Mouse (Mus musculus): ENCODE results near the gene Pik3cb.

Gene Pik3cb

GRCm38 (mm10) chr9:99146855-99147735, 6.7 kb upstream of the Pik3cb start:
- no peak for DNase-seq (ENCODE audit: low read depth)

GRCm38 (mm10) chr9:99145756-99146155, 5.3 kb upstream of the Pik3cb start:
- DNase-seq (ENCODE audit: low read depth): no peak

GRCm38 (mm10) chr9:99144416-99144989, 4.1 kb upstream of the Pik3cb start:
- no peak for DNase-seq (ENCODE audit: low read depth)

- peak; percentile 9 for DNase-seq (ENCODE audit: low read depth)
These were observed 1.2 kb upstream of the Pik3cb start for GRCm38 (mm10) chr9:99141618-99142017.

GRCm38 (mm10) chr9:99141171-99141570, 750 bp upstream of the Pik3cb start:
- no peak for DNase-seq (ENCODE audit: low read depth)

- peak; percentile 51 for DNase-seq (ENCODE audit: low read depth)
These were observed 1.0 kb downstream of the Pik3cb start for GRCm38 (mm10) chr9:99139194-99140023.

GRCm38 (mm10) chr9:99137301-99137700, 3.1 kb downstream of the Pik3cb start:
- no peak for DNase-seq (ENCODE audit: low read depth)

GRCm38 (mm10) chr9:99131951-99132470, 8.4 kb downstream of the Pik3cb start:
- DNase-seq (ENCODE audit: low read depth): no peak

GRCm38 (mm10) chr9:99131119-99131518, 9.3 kb downstream of the Pik3cb start:
- no peak for DNase-seq (ENCODE audit: low read depth)

- no peak for DNase-seq (ENCODE audit: low read depth)
These were observed 12.8 kb downstream of the Pik3cb start for GRCm38 (mm10) chr9:99127578-99127977.

- no peak for DNase-seq (ENCODE audit: low read depth)
These were observed 17.7 kb downstream of the Pik3cb start for GRCm38 (mm10) chr9:99122749-99123148.

GRCm38 (mm10) chr9:99112409-99112808, 28.0 kb downstream of the Pik3cb start:
- DNase-seq (ENCODE audit: low read depth): no peak

- DNase-seq (ENCODE audit: low read depth): no peak
These were observed 29.3 kb downstream of the Pik3cb start for GRCm38 (mm10) chr9:99111085-99111484.

GRCm38 (mm10) chr9:99110213-99110612, 30.2 kb downstream of the Pik3cb start:
- DNase-seq (ENCODE audit: low read depth): no peak

GRCm38 (mm10) chr9:99109585-99109984, 30.8 kb downstream of the Pik3cb start:
- DNase-seq (ENCODE audit: low read depth): no peak

- DNase-seq (ENCODE audit: low read depth): peak; percentile 9
These were observed 36.0 kb downstream of the Pik3cb start for GRCm38 (mm10) chr9:99104449-99104848.

GRCm38 (mm10) chr9:99103865-99104264, 36.6 kb downstream of the Pik3cb start:
- DNase-seq (ENCODE audit: low read depth): no peak

GRCm38 (mm10) chr9:99098482-99099129, 41.8 kb downstream of the Pik3cb start:
- DNase-seq (ENCODE audit: low read depth): no peak

GRCm38 (mm10) chr9:99097668-99098067, 42.8 kb downstream of the Pik3cb start:
- DNase-seq (ENCODE audit: low read depth): no peak

GRCm38 (mm10) chr9:99095192-99095591, 45.2 kb downstream of the Pik3cb start:
- no peak for DNase-seq (ENCODE audit: low read depth)

GRCm38 (mm10) chr9:99090546-99090945, 49.9 kb downstream of the Pik3cb start:
- no peak for DNase-seq (ENCODE audit: low read depth)

- no peak for DNase-seq (ENCODE audit: low read depth)
These were observed 50.5 kb downstream of the Pik3cb start for GRCm38 (mm10) chr9:99089904-99090303.

Measured in induced T-regulatory cell, adult 2 months (primary cell).